ENCODE assay signal across 8 mouse cellular contexts in genomic region chr11:5706874-5707529, GRCm38 (mm10). TPM values are rescaled to one million over a fixed set of nuclear protein-coding genes. Genes with fewer than 3 reads are reported as not detected.
DNase-seq lines count a peak whose midpoint lies in the region; ATAC-seq and TF ChIP-seq lines count a peak whose summit lies in the region.

No protein-coding gene starts in this region.

- no peaks in the 10 kb centered on the region for H3K9me3 ChIP-seq in neural tube, embryonic 11.5 days (ENCODE audit: control insufficient read depth, low read length)
- H3K9me3 ChIP-seq in intestine, postnatal 0 days (ENCODE audit: control insufficient read depth), result no peaks in the 10 kb centered on the region

- peaks cover 8% of the 10 kb centered on the region; the same call in 1 of the 2 replicates for H3K4me1 ChIP-seq in neural tube, embryonic 11.5 days (ENCODE audit: control insufficient read depth, insufficient read depth, low read length)
- H3K4me1 ChIP-seq in embryonic fibroblast, embryonic 13.5 days (ENCODE audit: control insufficient read depth, insufficient read depth, low read length), result peaks cover 3% of the 10 kb centered on the region; the same call in 1 of the 2 replicates
- no peaks in the 10 kb centered on the region for H3K4me1 ChIP-seq in intestine, postnatal 0 days (replicated peaks; ENCODE audit: control insufficient read depth, insufficient read depth, low read length)

- H3K4me2 ChIP-seq in neural tube, embryonic 11.5 days (ENCODE audit: low read depth), result peak overlapping the region; percentile 90
- H3K4me2 ChIP-seq in intestine, postnatal 0 days (replicated peaks; ENCODE audit: low read depth), result peak overlapping the region; percentile 85

- peak; percentile 67 for ATAC-seq in neural tube, embryonic 11.5 days (ENCODE audit: insufficient read depth, low FRiP score, low TSS enrichment)
- ATAC-seq in intestine, postnatal 0 days, result peak; percentile 74
- peak; percentile 45 for ATAC-seq in megakaryocyte, adult 5-6 weeks (ENCODE audit: poor library complexity, severe bottlenecking)

- H3K27ac ChIP-seq in neural tube, embryonic 11.5 days (ENCODE audit: low read depth, low read length), result no peak overlapping the region
- no peak overlapping the region for H3K27ac ChIP-seq in embryonic fibroblast, embryonic 13.5 days (ENCODE audit: insufficient read depth, low read length)
- H3K27ac ChIP-seq in intestine, postnatal 0 days (ENCODE audit: low read depth, low read length), result peak overlapping the region; percentile 68

- peak; percentile 36 for DNase-seq in adrenal gland, postnatal 25 days
- DNase-seq in adrenal gland, postnatal 10 days, result no peak
- DNase-seq in neural tube, embryonic 11.5 days (ENCODE audit: low spot score), result peak; percentile 25
- DNase-seq in neural tube, embryonic 10.5 days (ENCODE audit: extremely low spot score, low spot score), result no peak
- DNase-seq in spleen, postnatal 4 days (ENCODE audit: low spot score in 2 of 2), result peak; percentile 45 to 80

- TF ChIP-seq CTCF in embryonic fibroblast, embryonic 13.5 days (IDR thresholded peaks at IDR 0.05; ENCODE audit: borderline replicate concordance, insufficient read depth, low read length), result no peak
- TF ChIP-seq CTCF in intestine, postnatal 0 days (IDR thresholded peaks at IDR 0.05; ENCODE audit: low read depth), result no peak; the same call in 1 of the 2 replicates

- H3K9ac ChIP-seq in neural tube, embryonic 11.5 days (ENCODE audit: low read length), result peak overlapping the region; percentile 94
- peak overlapping the region; percentile 95 for H3K9ac ChIP-seq in intestine, postnatal 0 days (ENCODE audit: low read depth, low read length)

- peaks cover 2% of the 10 kb centered on the region; the same call in 1 of the 2 replicates for H3K36me3 ChIP-seq in neural tube, embryonic 11.5 days (ENCODE audit: control insufficient read depth, insufficient read depth, low read length)
- no peaks in the 10 kb centered on the region; the same call in 1 of the 2 replicates for H3K36me3 ChIP-seq in intestine, postnatal 0 days (ENCODE audit: control insufficient read depth, insufficient read depth)

- no peak for TF ChIP-seq POLR2A in embryonic fibroblast, embryonic 13.5 days (IDR thresholded peaks at IDR 0.05; ENCODE audit: low read depth, low read length)

- H3K27me3 ChIP-seq in neural tube, embryonic 11.5 days (ENCODE audit: control insufficient read depth, insufficient read depth, low read length), result no peaks in the 10 kb centered on the region
- H3K27me3 ChIP-seq in intestine, postnatal 0 days (replicated peaks; ENCODE audit: control insufficient read depth, insufficient read depth, low read length), result no peaks in the 10 kb centered on the region

- WGBS in neural tube, embryonic 11.5 days, result 2% methylated on average over 43 of the region's 43 CpGs
- under 1% methylated on average over 43 of the region's 43 CpGs for WGBS in intestine, postnatal 0 days

- peak overlapping the region; percentile 98 for H3K4me3 ChIP-seq in neural tube, embryonic 11.5 days (ENCODE audit: low read depth, low read length)
- peak overlapping the region; percentile 76 for H3K4me3 ChIP-seq in embryonic fibroblast, embryonic 13.5 days (ENCODE audit: insufficient read depth, low read length)
- peak overlapping the region; percentile 98 for H3K4me3 ChIP-seq in intestine, postnatal 0 days (ENCODE audit: low read depth, low read length)

RNA-seq across cellular contexts. Expression of gene Mrps24, which starts 8.5 kb away (rescaled TPM):
- total RNA-seq in adrenal gland, postnatal 25 days (2021), result 144 and 186 TPM in 2 replicates
- total RNA-seq in adrenal gland, postnatal 10 days (2021), result 100 to 1,000 TPM; 155 to 166 TPM
- 146 and 159 TPM in 2 replicates for polyA plus RNA-seq in neural tube, embryonic 11.5 days (2014; fragmentation: Nextera tagmentation; extraction: Ambion mirVana)
- 40.2 and 41.9 TPM in 2 replicates for polyA plus RNA-seq in embryonic fibroblast, embryonic 13.5 days (2011; ENCODE audit: insufficient read length, low read depth, missing spikeins)
- polyA plus RNA-seq in intestine, postnatal 0 days (2015; fragmentation: Nextera tagmentation; extraction: Ambion mirVana), result 173 and 190 TPM in 2 replicates
- total RNA-seq in megakaryocyte, adult 5-6 weeks (2015), result 67.4 and 74.1 TPM in 2 replicates
- total RNA-seq in megakaryocyte, adult 5-6 weeks (2017), result 30.7 and 41.2 TPM in 2 replicates

RNA-seq across cellular contexts. Expression of gene Urgcp, which starts 55.2 kb away (rescaled TPM):
- 33.8 and 58.8 TPM in 2 replicates for total RNA-seq in adrenal gland, postnatal 25 days (2021)
- 10 to 100 TPM; 65.1 to 66.5 TPM for total RNA-seq in adrenal gland, postnatal 10 days (2021)
- polyA plus RNA-seq in neural tube, embryonic 11.5 days (2014; fragmentation: Nextera tagmentation; extraction: Ambion mirVana), result 14.4 and 16.5 TPM in 2 replicates
- 18.5 and 19.7 TPM in 2 replicates for polyA plus RNA-seq in embryonic fibroblast, embryonic 13.5 days (2011; ENCODE audit: insufficient read length, low read depth, missing spikeins)
- polyA plus RNA-seq in intestine, postnatal 0 days (2015; fragmentation: Nextera tagmentation; extraction: Ambion mirVana), result 15.4 and 19.0 TPM in 2 replicates
- total RNA-seq in megakaryocyte, adult 5-6 weeks (2015), result 4.1 and 4.5 TPM in 2 replicates
- total RNA-seq in megakaryocyte, adult 5-6 weeks (2017), result 7.5 and 8.7 TPM in 2 replicates

Comparison
In these comparisons a context has a peak if more than half of its experiments do, and no peak if none do; other contexts are left out.
1. DNase-seq: peak in adrenal gland, postnatal 25 days (single experiment), neural tube, embryonic 11.5 days (single experiment) and spleen, postnatal 4 days (2 of 2); none in adrenal gland, postnatal 10 days (single experiment) and neural tube, embryonic 10.5 days (single experiment).
2. Peak in every context shown above with its lines, with median percentiles within 50 percentile points of each other: ATAC-seq and H3K4me3 ChIP-seq.